Mouse (Mus musculus) bone marrow macrophage, adult 2 months (primary cell): ENCODE data around the gene Rnf26. TPM values are rescaled to one million over a fixed set of nuclear protein-coding genes. Genes with fewer than 3 reads are reported as not detected.

Experiments used
- H3K27ac ChIP-seq: 2 replicates; pipeline ENCODE4 v1.5.1; 2012; ENCODE audit warnings: low read depth, low read length; ENCODE audit not compliant: insufficient read depth
- H3K4me1 ChIP-seq: 2 replicates; pipeline ENCODE4 v1.6.1; 2012; ENCODE audit warnings: low read length; ENCODE audit not compliant: control insufficient read depth, insufficient read depth
- H3K4me3 ChIP-seq: 2 replicates; pipeline ENCODE4 v1.5.1; 2012; ENCODE audit warnings: mild to moderate bottlenecking, low read length, moderate library complexity; ENCODE audit not compliant: insufficient read depth
- CTCF ChIP-seq: IDR thresholded peaks from 2 replicates; pipeline ENCODE4 v1.5.1; 2012; ENCODE audit warnings: low read depth, mild to moderate bottlenecking, low read length, moderate library complexity
- POLR2A ChIP-seq: IDR thresholded peaks from 2 replicates; pipeline ENCODE4 v1.6.1; 2012; ENCODE audit warnings: mild to moderate bottlenecking, low read depth, low read length, borderline replicate concordance
- polyA plus RNA-seq: library from polyadenylated mRNA; stranded (reverse); fragments of >200 nt; gene quantifications from 2 replicates; pipeline ENCODE4 v1.2.4, GENCODE M21; 2012; ENCODE audit not compliant: missing spikeins, insufficient read depth, insufficient read length

The Rnf26 gene
- polyA plus RNA-seq, 1 experiment, result 25.0 TPM

DNA sequence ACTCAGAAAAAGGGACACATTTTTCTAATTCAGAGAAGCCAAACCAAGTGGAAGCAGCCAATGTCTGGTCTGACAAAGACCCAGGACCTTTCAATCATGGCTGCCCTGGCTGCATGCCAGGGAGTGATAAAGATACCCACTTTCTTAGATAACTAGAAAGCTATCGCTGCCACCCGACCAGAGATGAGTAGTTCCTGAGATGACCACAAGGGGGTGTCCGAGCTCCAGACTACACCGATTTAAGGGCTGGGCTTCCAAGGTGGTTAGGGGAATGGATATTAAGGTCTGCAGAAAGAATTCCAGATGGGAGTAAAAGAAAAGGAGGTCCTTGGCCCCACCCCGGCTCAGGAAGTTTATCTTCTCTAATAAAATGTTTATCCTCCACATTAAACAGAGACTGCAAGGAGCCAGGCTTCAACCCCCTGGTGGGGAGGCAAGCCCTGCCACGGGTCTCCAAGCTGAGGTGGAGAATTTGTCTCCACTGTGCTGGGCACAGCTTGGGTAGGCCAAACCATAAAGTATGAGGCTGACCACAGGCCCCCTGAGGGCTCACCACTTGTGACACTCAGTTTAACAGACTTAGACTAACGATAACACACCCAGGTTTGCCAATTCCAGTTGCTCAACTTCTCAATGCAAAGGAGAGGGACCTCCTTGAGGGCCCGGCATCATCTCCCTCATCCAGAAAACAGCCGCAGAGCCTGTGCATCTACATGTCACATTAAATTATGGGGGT is 3.8 kb downstream of the Rnf26 start:
- peak; percentile 85 for TF ChIP-seq CTCF
- no peak for TF ChIP-seq POLR2A
- H3K27ac ChIP-seq, result no peak overlapping the region
- H3K4me3 ChIP-seq, result no peak overlapping the region
- peaks cover 6% of the 10 kb centered on the region; the same call in 1 of the 2 replicates for H3K4me1 ChIP-seq

DNA sequence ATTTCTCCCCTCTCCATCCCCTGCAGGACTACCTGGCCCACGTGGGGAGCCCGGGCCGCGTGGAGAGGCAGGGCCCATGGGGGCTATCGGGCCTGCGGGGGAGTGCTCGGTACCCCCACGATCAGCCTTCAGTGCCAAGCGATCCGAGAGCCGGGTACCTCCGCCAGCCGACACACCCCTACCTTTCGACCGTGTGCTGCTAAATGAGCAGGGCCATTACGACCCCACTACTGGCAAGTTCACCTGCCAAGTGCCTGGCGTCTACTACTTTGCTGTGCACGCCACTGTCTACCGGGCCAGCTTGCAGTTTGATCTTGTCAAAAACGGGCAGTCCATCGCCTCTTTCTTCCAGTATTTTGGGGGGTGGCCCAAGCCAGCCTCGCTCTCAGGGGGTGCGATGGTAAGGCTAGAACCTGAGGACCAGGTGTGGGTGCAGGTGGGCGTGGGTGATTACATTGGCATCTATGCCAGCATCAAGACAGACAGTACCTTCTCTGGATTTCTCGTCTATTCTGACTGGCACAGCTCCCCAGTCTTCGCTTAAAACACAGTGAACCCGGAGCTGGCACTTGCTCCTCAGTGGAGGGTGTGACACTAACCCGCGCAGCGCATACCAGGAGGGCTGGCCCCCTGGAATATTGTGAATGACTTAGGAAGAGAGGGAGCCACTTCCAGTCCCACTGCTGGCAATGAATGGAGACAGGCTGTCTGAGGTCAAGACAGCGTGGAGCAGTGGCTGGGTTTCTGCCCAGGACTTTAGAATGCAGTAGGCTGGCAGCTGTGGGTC is 4.9 kb downstream of the Rnf26 start:
- Histone ChIP-seq H3K4me3 (no peak overlapping the region), H3K27ac (no peak overlapping the region), H3K4me1 (peaks cover 4% of the 10 kb centered on the region; the same call in 1 of the 2 replicates)
- no peak for TF ChIP-seq POLR2A
- no peak for TF ChIP-seq CTCF

DNA sequence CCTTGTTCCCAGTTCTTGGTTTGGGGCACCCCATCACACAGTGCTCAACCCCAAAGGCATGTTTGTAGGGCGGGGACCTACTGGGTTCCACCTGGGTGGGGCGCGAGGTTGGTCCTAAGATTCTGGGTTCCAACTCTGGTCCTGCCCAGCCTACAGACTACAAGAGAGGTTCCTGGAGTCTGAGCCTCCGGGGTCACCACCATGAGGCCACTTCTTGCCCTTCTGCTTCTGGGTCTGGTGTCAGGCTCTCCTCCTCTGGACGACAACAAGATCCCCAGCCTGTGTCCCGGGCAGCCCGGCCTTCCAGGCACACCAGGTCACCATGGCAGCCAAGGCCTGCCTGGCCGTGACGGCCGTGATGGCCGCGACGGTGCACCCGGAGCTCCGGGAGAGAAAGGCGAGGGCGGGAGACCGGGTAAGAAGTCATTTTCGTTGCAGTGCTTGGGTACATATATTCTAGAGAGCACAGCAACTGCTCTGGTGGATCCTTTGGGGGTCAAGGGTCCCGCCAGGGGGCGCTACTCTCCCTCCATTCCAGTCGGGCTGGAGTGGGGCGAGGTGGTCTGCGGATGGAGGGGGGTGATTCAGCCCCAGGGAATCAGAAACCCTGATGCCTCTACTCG is 5.6 kb downstream of the Rnf26 start:
- TF ChIP-seq POLR2A (no peak), CTCF (0 out of 2 replicates have a peak, but pooled peaks have one; percentile 15)
- Histone ChIP-seq H3K4me3 (no peak overlapping the region), H3K27ac (no peak overlapping the region), H3K4me1 (peaks cover 4% of the 10 kb centered on the region; the same call in 1 of the 2 replicates)

DNA sequence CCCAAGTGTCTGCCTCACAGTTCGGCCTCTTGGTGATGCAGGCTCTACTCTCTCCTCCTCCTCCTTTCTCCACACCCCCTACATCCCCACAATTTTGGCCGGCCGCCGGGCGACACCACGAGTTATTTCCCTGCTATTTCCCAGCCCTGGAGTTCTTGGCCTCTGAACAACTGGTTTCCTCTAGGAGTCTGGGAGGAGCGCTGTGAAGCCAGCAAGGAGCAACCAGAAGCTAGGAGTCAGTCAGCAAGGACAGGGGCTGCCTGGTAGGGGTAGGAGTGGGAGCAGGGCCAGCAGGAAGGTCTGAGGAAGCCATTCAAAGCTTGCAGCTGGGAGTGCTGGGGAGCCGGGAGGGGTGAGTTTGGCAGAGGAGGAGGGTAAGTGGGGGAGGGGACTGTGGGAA is 6.2 kb downstream of the Rnf26 start, which contains the start of gene C1qtnf5:
Gene C1qtnf5, plus strand, starts transcription at position 136 of the 400 bp plus-strand sequence.
- no peak within 1 kb of the TSS for H3K27ac ChIP-seq
- TF ChIP-seq POLR2A (no peak), CTCF (no peak)
- H3K4me1 ChIP-seq, result peaks cover 4% of the 10 kb centered on the region; the same call in 1 of the 2 replicates
- no peak within 1 kb of the TSS for H3K4me3 ChIP-seq

DNA sequence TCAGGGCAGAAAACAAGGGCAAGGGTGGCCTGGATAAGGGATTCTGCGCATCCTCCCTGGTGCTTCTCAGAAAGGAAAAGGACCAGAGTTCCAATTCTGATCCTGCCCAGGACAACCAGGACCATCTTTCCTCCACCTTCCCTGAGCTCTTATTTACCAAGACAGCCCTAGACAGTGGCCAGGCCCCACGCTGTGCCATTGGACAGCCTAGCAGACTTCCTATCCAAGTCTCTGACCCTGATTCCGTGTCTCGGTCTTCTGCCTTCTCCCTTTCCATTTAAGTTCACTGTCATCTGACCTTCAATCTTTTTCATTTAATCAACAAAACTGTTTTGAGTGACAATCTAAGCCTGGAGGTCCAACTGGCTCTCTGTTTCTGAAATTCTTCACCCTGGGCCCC is 6.7 kb downstream of the Rnf26 start:
- Histone ChIP-seq H3K4me3 (no peak overlapping the region), H3K27ac (no peak overlapping the region), H3K4me1 (peaks cover 4% of the 10 kb centered on the region; the same call in 1 of the 2 replicates)
- TF ChIP-seq CTCF, result no peak
- no peak for TF ChIP-seq POLR2A

DNA sequence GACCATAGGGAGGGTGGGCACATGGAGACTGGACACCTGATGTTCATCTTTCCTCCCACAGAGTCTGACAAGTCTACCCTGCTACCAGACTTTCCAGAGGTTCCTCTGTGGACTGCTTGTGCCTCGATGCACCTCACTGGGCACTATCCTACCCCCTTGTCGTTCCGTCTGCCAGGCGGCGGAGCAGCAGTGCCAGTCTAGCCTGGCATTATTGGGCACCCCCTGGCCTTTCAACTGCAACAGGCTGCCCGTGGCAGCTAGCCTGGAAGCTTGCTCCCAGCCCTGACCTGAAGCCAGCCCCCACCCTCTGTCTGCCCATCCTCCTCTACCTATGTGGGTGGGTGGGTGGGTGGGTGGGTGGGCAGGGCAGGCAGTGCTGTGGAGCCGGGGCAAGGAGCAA is 7.1 kb downstream of the Rnf26 start:
- Histone ChIP-seq H3K4me1 (peaks cover 4% of the 10 kb centered on the region; the same call in 1 of the 2 replicates), H3K27ac (no peak overlapping the region), H3K4me3 (no peak overlapping the region)
- TF ChIP-seq POLR2A (no peak), CTCF (no peak)

DNA sequence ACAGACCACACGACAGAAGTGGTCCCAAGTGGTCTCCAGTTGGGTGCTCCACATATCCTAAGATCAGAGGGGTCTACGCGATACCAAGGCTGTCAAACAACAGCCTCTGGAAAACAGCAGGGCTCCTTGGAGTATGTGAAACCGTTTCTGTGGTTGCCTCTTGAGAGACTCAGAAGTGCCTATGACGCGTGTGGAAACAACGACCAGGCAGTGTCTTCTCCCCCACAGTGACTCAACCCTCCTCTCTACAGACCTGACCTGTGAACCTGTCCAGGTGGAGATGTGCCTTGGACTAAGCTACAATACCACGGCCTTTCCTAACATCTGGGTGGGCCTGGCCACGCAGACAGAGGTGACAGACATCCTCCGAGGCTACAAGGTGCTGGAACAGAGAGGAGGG is 7.5 kb downstream of the Rnf26 start:
- Histone ChIP-seq H3K27ac (no peak overlapping the region), H3K4me3 (no peak overlapping the region), H3K4me1 (peaks cover 4% of the 10 kb centered on the region; the same call in 1 of the 2 replicates)
- TF ChIP-seq CTCF (no peak), POLR2A (no peak)

DNA sequence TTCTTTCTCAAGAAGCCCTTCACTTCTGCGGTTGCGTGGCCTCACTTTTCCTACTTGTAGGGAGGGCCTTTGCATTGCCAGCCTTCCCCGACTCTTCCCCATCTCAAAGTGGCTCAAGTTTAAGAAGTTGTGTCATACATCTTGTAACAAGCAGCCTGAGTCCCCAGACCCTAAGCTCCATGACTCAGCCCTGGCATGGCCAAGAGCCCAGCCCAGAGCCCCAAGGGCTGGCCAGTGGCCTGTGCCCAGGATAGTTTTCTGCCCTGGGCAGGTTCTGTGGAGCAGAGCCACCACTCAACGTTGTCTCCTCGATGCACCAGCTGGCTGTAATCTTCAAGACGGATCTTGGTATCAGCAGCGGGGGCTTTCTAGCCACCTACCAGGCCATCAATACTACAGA is 8.4 kb downstream of the Rnf26 start:
- TF ChIP-seq POLR2A, result no peak
- Histone ChIP-seq H3K4me3 (no peak overlapping the region), H3K4me1 (peaks cover 4% of the 10 kb centered on the region; the same call in 1 of the 2 replicates), H3K27ac (no peak overlapping the region)

DNA sequence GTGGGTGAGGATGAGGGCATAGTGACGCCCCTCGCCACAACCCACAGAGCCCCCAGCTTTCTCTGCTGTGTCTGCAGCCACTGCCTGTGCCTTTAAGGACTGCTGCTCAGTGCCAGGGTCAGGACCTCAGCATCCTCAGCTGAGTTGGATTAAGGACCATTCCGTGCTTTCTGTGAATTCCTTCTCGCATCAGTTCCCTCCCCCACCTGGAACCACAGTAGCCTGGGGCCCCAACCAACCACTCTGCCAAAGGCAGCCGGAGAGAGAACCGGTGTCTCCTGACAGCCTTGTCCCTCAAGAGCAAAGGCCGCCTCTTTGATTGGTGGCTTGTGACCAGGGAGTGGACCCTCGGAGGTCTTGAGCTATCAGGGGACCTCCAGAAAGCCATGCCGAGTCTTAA is 11.8 kb downstream of the Rnf26 start, which contains the start of gene Mfrp:
Gene Mfrp, plus strand, starts transcription at position 240 of the 400 bp plus-strand sequence.
- H3K4me1 ChIP-seq, result no peaks in the 10 kb centered on the region; the same call in 1 of the 2 replicates
- no peak within 1 kb of the TSS for H3K27ac ChIP-seq
- no peak within 1 kb of the TSS for H3K4me3 ChIP-seq
- TF ChIP-seq CTCF (no peak), POLR2A (no peak)
